Mouse (Mus musculus) forebrain, embryonic 16.5 days (tissue): ENCODE measurements around the gene Plekha3. TPM values are rescaled to one million over a fixed set of nuclear protein-coding genes. Genes with fewer than 3 reads are reported as not detected.
A peak's percentile ranks its signal among the peaks of the same experiment; 100 is the strongest.

ENCODE experiments used
- ATAC-seq: fragments of 200-750 bp; cut with Nextera tagmentation; 2 replicates; pipeline ENCODE4 v1.8.0; 2017; ENCODE audit warnings: mild to moderate bottlenecking, moderate library complexity
- H3K27ac ChIP-seq: fragments of 300-500 bp; sonication (generic); 2 replicates; pipeline ENCODE4 v1.5.1; 2014; ENCODE audit warnings: low read length, control low read depth
- H3K27me3 ChIP-seq: fragments of 300-500 bp; sonication (generic); replicated peaks from 2 replicates; pipeline ENCODE4 v1.6.1; 2014; ENCODE audit warnings: low read length; ENCODE audit not compliant: control insufficient read depth, insufficient read depth
- H3K36me3 ChIP-seq: fragments of 300-500 bp; sonication (generic); 2 replicates; pipeline ENCODE4 v1.6.1; 2014; ENCODE audit not compliant: control insufficient read depth, insufficient read depth
- H3K4me1 ChIP-seq: fragments of 300-500 bp; sonication (generic); replicated peaks from 2 replicates; pipeline ENCODE4 v1.6.1; 2014; ENCODE audit warnings: low read length; ENCODE audit not compliant: control insufficient read depth, insufficient read depth
- H3K4me2 ChIP-seq: fragments of 300-500 bp; sonication (generic); 2 replicates; pipeline ENCODE4 v1.6.1; 2014; ENCODE audit warnings: mild to moderate bottlenecking, low read length, control low read depth
- H3K4me3 ChIP-seq: fragments of 300-500 bp; sonication (generic); replicated peaks from 2 replicates; pipeline ENCODE4 v1.5.1; 2014; ENCODE audit warnings: mild to moderate bottlenecking, low read length, control low read depth
- H3K9ac ChIP-seq: fragments of 300-500 bp; sonication (generic); replicated peaks from 2 replicates; pipeline ENCODE4 v1.6.1; 2014; ENCODE audit warnings: low read depth, low read length, control low read depth
- H3K9me3 ChIP-seq: fragments of 300-500 bp; sonication (generic); 2 replicates; pipeline ENCODE4 v1.6.1; 2016; ENCODE audit warnings: low read length; ENCODE audit not compliant: control insufficient read depth
- WGBS: fragments of 180-500 bp; shearing (Covaris S2); extraction: QIAGEN DNeasy Blood & Tissue Kit; methylation state at CpG from one replicate; pipeline ENCODE4 v1.1.7; 2014; 5-methylcytosine and 5-hydroxymethylcytosine counted together
- polyA plus RNA-seq: library from polyadenylated mRNA; unstranded; fragments of >200 nt; fragmentation: Nextera tagmentation; extraction: Ambion mirVana; gene quantifications from 2 replicates; pipeline ENCODE4 v1.2.1, GENCODE M21; 2015

Plekha3 gene
- polyA plus RNA-seq, 1 experiment from 2014 or later = 6.8 TPM

- WGBS = 70% methylated on average over 5 of the region's 5 CpGs
- Histone ChIP-seq H3K36me3 (no peaks in the 10 kb centered on the region), H3K4me1 (no peaks in the 10 kb centered on the region), H3K4me3 (no peak overlapping the region), H3K27me3 (no peaks in the 10 kb centered on the region), H3K9me3 (no peaks in the 10 kb centered on the region), H3K27ac (no peak overlapping the region), H3K4me2 (no peak overlapping the region), H3K9ac (no peak overlapping the region)
- ATAC-seq = no peak
Measured at GRCm38 (mm10) chr2:76654646-76655045, 20.4 kb upstream of the Plekha3 start.

DNA sequence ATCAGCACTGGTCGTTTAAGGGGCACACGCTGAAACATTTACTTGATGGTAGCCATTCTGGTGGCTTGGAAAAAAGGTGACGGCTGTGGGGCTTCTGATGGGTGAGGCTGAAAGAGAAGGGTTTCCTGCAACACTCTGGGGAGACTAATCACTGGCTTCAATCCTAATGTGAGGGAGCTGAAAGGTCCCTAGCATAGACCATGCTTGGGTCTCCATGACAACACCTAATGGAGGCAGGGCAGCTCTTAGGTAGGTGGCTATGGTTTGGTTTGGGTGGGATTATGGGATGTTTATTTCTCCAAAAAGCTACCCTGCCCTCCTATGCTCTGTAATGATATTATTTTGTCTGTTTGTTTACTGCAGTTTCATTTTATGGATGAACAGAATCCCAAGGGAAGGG is 19.6 kb upstream of the Plekha3 start:
- no peaks in the 10 kb centered on the region for H3K27me3 ChIP-seq
- ATAC-seq = no peak
- no peak overlapping the region for H3K9ac ChIP-seq
- H3K36me3 ChIP-seq = no peaks in the 10 kb centered on the region
- H3K9me3 ChIP-seq = no peaks in the 10 kb centered on the region
- H3K4me3 ChIP-seq = no peak overlapping the region
- H3K27ac ChIP-seq = no peak overlapping the region
- no peaks in the 10 kb centered on the region for H3K4me1 ChIP-seq
- 76% methylated on average over 3 of the region's 3 CpGs for WGBS
- H3K4me2 ChIP-seq = no peak overlapping the region

DNA sequence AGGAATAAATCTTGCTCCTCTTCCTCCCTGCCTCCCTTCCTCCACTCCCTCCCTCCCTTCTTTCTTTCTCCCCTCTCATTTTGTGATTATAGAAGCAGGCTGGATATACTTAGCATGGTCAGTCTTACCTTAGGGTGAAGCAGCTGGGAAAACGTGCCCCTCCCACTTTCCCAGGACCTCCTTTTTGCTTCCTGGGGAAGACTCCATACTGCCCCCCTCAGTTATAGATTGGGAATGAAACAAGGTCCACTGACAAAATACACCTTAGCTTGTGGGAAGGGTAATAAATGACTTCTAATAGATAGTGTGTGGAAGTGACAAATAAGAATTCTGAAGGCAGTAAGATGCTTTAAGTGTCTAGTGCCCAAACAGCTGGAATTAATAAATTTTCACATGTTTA is 19.1 kb upstream of the Plekha3 start:
- Histone ChIP-seq H3K27ac (no peak overlapping the region), H3K9ac (no peak overlapping the region), H3K4me2 (no peak overlapping the region), H3K27me3 (no peaks in the 10 kb centered on the region), H3K4me3 (no peak overlapping the region), H3K4me1 (no peaks in the 10 kb centered on the region), H3K36me3 (no peaks in the 10 kb centered on the region), H3K9me3 (no peaks in the 10 kb centered on the region)
- WGBS = 13% methylated on average over 1 of the region's 1 CpGs
- ATAC-seq = no peak

DNA sequence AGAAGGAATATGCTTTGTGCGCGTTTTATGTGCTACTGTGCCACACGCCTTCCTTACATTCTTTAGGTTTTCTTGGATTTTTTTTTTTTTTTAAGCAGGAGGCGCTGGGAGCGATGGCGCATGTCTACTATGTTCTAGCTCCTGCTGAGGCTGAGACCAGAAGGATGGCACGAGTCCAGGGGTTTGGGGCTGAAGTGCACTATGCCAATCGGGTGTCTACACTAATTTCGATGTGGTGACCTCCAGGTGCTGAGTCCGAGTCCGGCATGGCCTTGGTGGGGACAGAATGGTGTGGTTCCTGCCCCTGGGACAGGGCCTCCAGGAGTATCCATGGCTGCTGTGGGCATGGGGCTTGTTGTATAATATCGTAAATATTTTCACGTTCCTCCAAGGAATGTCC is 16.5 kb upstream of the Plekha3 start:
- no peaks in the 10 kb centered on the region for H3K4me1 ChIP-seq
- WGBS = 85% methylated on average over 13 of the region's 13 CpGs
- H3K36me3 ChIP-seq = peaks cover 4% of the 10 kb centered on the region; the same call in 1 of the 2 replicates
- no peak overlapping the region for H3K9ac ChIP-seq
- no peak overlapping the region for H3K27ac ChIP-seq
- H3K4me2 ChIP-seq = no peak overlapping the region
- H3K27me3 ChIP-seq = no peaks in the 10 kb centered on the region
- H3K9me3 ChIP-seq = no peaks in the 10 kb centered on the region
- H3K4me3 ChIP-seq = no peak overlapping the region
- ATAC-seq = no peak

DNA sequence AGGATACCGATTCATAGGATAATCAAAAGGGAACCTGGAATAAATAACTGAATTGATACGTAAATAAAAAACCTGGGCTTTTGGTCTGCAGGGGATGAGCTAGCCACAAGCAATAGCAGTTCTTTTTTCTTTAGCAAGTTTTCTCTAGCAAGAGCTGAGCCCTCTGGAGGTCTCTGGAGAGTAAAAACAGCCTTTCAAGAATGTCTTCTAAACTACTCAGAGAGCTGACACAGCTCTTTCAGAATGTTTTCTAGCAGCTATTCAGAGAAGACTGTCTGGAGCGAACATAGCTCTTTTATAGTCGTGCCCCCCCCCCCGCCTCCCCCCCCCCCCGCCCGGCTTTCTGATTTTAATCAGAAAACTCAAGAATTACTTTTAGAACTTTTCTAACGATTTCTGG is 15.7 kb upstream of the Plekha3 start:
- H3K9ac ChIP-seq = no peak overlapping the region
- WGBS = 40% methylated on average over 6 of the region's 8 CpGs
- no peaks in the 10 kb centered on the region for H3K9me3 ChIP-seq
- H3K4me3 ChIP-seq = no peak overlapping the region
- H3K4me2 ChIP-seq = no peak overlapping the region
- H3K27me3 ChIP-seq = no peaks in the 10 kb centered on the region
- no peak overlapping the region for H3K27ac ChIP-seq
- H3K4me1 ChIP-seq = no peaks in the 10 kb centered on the region
- H3K36me3 ChIP-seq = peaks cover 4% of the 10 kb centered on the region; the same call in 1 of the 2 replicates
- no peak for ATAC-seq

DNA sequence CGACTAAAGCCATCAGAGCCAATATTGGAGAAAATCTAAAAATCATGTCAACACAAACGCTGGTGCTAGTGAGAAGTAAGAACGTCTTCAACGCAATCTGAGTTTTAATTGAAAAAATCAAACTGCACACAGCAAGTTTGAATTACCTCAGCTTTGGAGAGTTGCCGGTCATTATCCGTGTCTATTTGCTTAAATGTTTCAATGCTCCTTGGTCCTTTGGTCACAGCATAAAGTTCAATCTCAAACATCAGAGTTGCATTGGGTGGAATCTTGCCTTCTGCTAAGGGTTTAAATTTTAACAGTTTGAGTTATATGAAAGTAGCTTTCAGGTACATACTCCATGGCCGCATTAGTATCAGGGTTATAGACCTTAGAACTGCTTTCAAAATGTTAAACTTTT is 9.6 kb upstream of the Plekha3 start:
- H3K36me3 ChIP-seq = peaks cover 11% of the 10 kb centered on the region
- no peak overlapping the region for H3K27ac ChIP-seq
- H3K4me1 ChIP-seq = no peaks in the 10 kb centered on the region
- ATAC-seq = no peak
- 97% methylated on average over 7 of the region's 7 CpGs for WGBS
- no peaks in the 10 kb centered on the region for H3K27me3 ChIP-seq
- H3K4me3 ChIP-seq = no peak overlapping the region
- H3K9ac ChIP-seq = no peak overlapping the region
- H3K9me3 ChIP-seq = no peaks in the 10 kb centered on the region
- no peak overlapping the region for H3K4me2 ChIP-seq

DNA sequence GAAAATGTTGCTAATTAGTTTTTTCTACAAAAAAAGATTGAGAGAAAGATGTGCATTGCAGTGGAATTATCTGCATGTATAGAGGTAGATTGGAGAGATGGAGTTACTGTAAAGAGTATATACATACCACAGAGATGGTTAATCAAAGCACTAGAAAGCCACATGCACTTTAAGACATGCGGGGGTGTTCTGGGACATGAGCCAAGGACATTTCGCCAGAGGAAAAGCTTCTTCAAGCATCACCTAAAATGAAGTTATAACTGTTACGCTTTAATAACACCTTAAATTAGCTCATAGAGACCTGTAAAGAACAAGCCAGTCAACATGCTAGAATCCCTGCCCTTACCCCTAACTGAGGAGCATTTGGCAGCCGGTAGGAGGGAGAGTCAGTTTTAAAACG is 7.9 kb upstream of the Plekha3 start:
- Histone ChIP-seq H3K9me3 (no peaks in the 10 kb centered on the region), H3K4me2 (no peak overlapping the region), H3K27ac (no peak overlapping the region), H3K27me3 (no peaks in the 10 kb centered on the region), H3K9ac (no peak overlapping the region), H3K4me1 (peaks cover 6% of the 10 kb centered on the region), H3K4me3 (no peak overlapping the region), H3K36me3 (peaks cover 11% of the 10 kb centered on the region)
- 78% methylated on average over 5 of the region's 5 CpGs for WGBS
- no peak for ATAC-seq

- no peak for ATAC-seq
Measured at GRCm38 (mm10) chr2:76671641-76672040, 3.4 kb upstream of the Plekha3 start.

DNA sequence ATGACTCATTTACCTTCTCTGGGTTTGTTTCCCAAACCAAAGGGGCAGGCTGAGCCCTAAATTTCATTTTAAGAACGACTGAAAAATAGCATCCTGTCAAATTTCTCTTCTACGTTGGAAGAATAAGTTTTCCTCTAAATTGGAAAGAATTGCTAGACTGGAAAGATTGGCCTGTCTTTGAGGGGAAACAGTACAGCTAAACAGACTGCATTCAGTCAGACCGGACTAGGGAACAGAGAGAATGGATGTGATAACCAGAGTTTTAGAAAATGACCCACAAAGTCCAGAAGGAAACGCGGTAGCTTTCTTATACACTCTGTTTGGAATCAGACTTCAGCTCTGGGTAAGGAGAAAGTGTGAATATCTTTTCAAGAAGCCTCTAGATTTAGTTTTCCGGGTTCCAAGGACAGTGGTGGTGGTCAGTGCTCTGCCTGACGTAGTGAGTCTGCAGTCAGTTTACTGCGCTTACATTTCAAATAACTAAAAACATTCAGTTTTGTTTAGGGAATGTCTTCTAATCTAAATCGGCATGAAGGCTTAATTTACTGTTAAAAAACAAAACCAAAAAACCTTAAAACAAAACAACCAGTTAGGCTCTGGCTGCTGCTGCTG is 2.8 kb upstream of the Plekha3 start:
- Histone ChIP-seq H3K4me1 (peaks cover 29% of the 10 kb centered on the region), H3K9me3 (no peaks in the 10 kb centered on the region), H3K27me3 (no peaks in the 10 kb centered on the region), H3K27ac (peak overlapping the region; percentile 75), H3K4me2 (peak overlapping the region; percentile 79), H3K4me3 (peak overlapping the region; percentile 57), H3K9ac (peak overlapping the region; percentile 70), H3K36me3 (no peaks in the 10 kb centered on the region)
- 28% methylated on average over 9 of the region's 9 CpGs for WGBS
- no peak for ATAC-seq

More at GRCm38 (mm10) chr2:76671641-76672040, 3.4 kb upstream of the Plekha3 start:
- H3K36me3 ChIP-seq = no peaks in the 10 kb centered on the region
- H3K4me1 ChIP-seq = peaks cover 26% of the 10 kb centered on the region
- H3K4me3 ChIP-seq = peak overlapping the region; percentile 57
- peak overlapping the region; percentile 79 for H3K4me2 ChIP-seq
- 84% methylated on average over 6 of the region's 6 CpGs for WGBS
- H3K9ac ChIP-seq = no peak overlapping the region
- no peaks in the 10 kb centered on the region for H3K27me3 ChIP-seq
- no peak overlapping the region for H3K27ac ChIP-seq
- H3K9me3 ChIP-seq = no peaks in the 10 kb centered on the region

DNA sequence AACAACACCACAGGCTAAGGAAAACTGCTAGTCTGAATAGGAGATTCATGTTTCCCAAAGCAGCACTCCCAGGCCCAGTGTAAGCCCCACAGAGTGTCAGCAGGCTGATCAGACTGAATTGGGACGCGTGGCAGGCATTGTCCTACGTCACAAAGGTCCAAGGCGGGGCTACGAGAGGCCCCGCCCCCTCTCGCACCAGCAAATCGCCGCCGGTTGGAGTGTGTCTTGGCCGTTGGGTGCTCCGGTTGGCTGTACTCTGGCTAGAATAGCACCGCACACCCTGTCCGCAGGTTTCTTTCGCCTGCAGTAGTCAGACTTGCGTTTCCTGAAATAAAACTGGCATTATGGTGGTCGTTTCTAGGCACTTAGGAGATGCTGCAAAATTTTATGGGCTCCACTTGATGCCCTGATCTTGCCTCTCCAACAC is 2.1 kb upstream of the Plekha3 start, which contains the start of gene Fkbp7:
Gene Fkbp7, minus strand, starts transcription at position 151 of the 427 bp plus-strand sequence.
- Histone ChIP-seq H3K36me3 (no peaks in the 10 kb centered on the region), H3K4me3 (peak within 1 kb of the TSS; percentile 57), H3K27ac (peak within 1 kb of the TSS; percentile 75), H3K4me2 (peak within 1 kb of the TSS; percentile 79), H3K9me3 (no peaks in the 10 kb centered on the region), H3K9ac (peak within 1 kb of the TSS; percentile 70), H3K27me3 (no peaks in the 10 kb centered on the region), H3K4me1 (peaks cover 29% of the 10 kb centered on the region)
- 0% methylated on average over 17 of the region's 17 CpGs for WGBS
- ATAC-seq = peak; percentile 92
